Mouse (Mus musculus) gastrocnemius, adult 2 months (tissue): ENCODE measurements around the gene Spr. TPM values are rescaled to one million over a fixed set of nuclear protein-coding genes. Genes with fewer than 3 reads are reported as not detected.

Experiments used
- DNase-seq: peaks from one replicate; pipeline ENCODE4 v3.0.0; 2022
- H3K27ac ChIP-seq: fragments of 200-600 bp; 2 replicates; pipeline ENCODE4 v1.8.1; 2022; ENCODE audit warnings: mild to moderate bottlenecking
- H3K4me3 ChIP-seq: fragments of 200-600 bp; 2 replicates; pipeline ENCODE4 v1.8.1; 2022; ENCODE audit warnings: mild to moderate bottlenecking, moderate library complexity
- CTCF ChIP-seq: fragments of 200-600 bp; IDR thresholded peaks from 2 replicates; pipeline ENCODE4 v1.8.1; 2022; ENCODE audit warnings: antibody characterized with exemption, mild to moderate bottlenecking, moderate library complexity
- intact Hi-C: fragments of 180-260 bp; cut with DNase I; formaldehyde crosslinking; loops from one replicate; pipeline ENCODE4 v1.15.1; 2025
- total RNA-seq, 2 experiments: library from RNA; stranded (reverse); gene quantifications; 2 replicates each; pipeline ENCODE4 v1.2.3; 2021

The Spr gene
- total RNA-seq, 2 experiments from 2014 or later = 40.7 to 57.9 TPM

DNA sequence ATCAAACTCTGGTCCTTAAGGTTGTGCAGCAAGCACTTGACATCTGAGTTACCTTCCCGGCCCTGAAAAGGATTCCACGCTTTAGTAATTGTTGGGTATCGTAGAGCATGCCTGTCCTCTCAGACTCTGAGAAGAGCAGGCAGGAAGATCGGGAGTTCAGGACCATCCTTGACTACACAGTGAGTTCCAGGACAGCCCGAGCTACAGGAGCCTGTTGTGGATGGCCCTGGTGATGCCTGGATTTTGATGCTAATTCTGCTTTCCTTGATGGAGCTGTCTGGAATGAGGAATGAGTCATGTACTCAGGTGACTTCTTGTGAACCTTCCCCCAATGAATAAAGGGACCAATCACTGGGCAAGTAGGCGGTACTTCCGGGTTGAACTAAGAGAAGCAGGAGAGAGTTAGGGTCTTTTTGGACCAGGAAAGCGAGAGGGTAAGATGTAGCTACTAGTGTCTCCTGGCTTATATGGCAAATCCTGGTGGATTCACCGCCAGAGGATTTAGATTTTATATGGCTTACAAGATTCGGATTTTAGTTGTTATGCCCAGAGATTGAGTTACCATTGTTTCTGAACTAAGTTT lies 32.4 kb downstream of the Spr start:
- DNase-seq = no peak
- intact Hi-C loops = no loop called here
- TF ChIP-seq CTCF = no peak
- no peak overlapping the region for H3K4me3 ChIP-seq
- H3K27ac ChIP-seq = no peak overlapping the region

DNA sequence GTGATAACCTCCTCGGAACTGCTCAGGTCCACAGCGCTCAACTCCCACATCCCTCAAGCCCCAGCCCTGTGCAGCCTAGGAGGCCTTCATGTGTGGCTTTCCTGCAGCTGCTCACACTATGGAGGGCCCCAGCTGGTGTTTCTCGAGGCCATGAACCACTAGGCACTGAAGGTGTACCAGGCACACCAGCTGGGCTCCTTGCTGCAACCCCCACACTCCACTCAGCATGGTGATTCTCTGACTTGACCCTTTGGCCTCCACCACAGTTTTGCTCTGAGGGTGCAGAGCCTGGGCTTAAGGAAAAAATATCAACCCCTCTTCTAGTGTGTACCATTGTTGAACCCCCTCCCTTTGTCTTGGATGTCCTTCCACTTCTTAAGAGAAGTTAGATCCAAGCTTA lies 34.2 kb downstream of the Spr start:
- DNase-seq = no peak
- no peak overlapping the region for H3K27ac ChIP-seq
- H3K4me3 ChIP-seq = no peak overlapping the region
- intact Hi-C loops = no loop called here
- no peak for TF ChIP-seq CTCF

DNA sequence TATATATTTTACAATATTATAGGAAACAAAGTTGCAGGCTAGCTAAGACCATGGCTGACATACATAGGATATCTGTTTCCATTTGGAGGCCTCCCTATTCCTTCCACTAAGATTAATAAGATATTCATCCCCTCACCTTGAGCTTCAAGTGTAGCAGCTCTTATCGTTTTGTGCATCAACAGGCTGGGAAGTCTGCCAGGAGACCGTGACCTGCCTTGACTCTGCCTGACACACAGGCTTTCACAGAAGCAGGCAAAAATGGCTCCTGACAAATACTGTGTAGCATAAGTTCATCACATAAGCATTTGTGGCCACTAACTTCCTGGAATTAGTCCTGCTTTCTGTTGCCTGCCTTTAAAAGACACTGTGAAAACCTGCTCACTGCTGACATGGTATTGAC lies 41.1 kb downstream of the Spr start:
- Histone ChIP-seq H3K4me3 (no peak overlapping the region), H3K27ac (no peak overlapping the region)
- no peak for TF ChIP-seq CTCF
- intact Hi-C loops = no loop called here
- no peak for DNase-seq

DNA sequence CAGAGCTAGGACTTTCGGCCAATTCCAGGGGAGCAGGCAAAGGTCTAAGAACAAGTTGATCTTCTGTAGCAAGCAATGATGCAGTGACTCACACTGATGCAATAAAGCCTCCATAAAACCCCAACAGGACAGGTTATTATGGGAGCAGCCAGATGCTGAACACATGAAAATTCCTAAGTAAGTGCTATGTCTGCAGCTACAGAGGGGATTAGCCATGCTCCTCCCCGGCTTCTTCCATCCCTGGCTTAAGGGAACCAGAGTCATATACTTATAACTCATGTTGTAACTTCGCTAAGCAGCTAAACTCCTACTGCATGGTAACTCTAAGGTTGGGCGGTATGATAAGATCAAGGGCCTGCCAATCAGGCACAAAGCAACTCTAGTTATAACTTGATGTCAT lies 50.1 kb downstream of the Spr start:
- intact Hi-C loops = no loop called here
- no peak for TF ChIP-seq CTCF
- H3K4me3 ChIP-seq = no peak overlapping the region
- no peak for DNase-seq
- H3K27ac ChIP-seq = peak overlapping the region; percentile 4

DNA sequence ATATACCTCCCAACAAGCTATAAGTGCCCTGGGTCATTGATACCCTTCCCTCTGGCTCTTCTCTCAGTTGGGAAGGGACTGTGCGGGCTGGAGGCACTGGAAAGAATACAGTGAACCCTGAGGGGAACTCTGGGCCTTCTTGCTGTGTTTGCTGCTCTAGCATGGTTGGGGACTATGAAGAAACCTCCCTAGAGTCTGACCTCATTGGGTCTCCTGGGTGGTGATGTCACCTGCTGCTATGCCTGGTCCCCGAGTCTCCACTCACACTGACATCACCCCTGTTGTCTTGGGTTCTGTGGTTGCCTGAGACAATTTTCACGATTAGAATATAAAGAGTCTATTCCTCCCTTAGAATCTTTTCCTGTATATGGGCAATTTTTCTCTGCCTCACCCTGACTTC lies 50.9 kb downstream of the Spr start:
- peak overlapping the region; percentile 53 for H3K27ac ChIP-seq
- no peak overlapping the region for H3K4me3 ChIP-seq
- peak; percentile 44 for DNase-seq
- no peak for TF ChIP-seq CTCF
- intact Hi-C loops = no loop called here

Other genes starting within 250 kb of the Spr start
- 10 to 100 TPM; 14.0 to 16.3 TPM for gene Exoc6b, start 68.3 kb downstream of the Spr start, total RNA-seq
- not detected for gene Emx1, start 49.7 kb upstream of the Spr start, total RNA-seq
- 1 to 10 TPM; 5.9 to 7.3 TPM for gene Sfxn5, start 195.7 kb upstream of the Spr start, total RNA-seq
- 10 to 100 TPM; 24.2 to 28.2 TPM for gene Rab11fip5, start 236.9 kb upstream of the Spr start, total RNA-seq